30 mouse cellular contexts compared by ENCODE assay signal in genomic region chr5:38187006-38187405, GRCm38 (mm10).
"Had no signal": no experiment of that assay in that cellular context is flagged by ENCODE, and none has a peak within 500 bp of the region (broad histone marks: within the 10 kb centered on the region; RNA-seq: fewer than 3 reads in every experiment).

No protein-coding gene starts in this region.

- ATAC-seq: liver, embryonic 12.5 days; liver, postnatal 0 days; lung, postnatal 0 days; midbrain, embryonic 13.5 days; midbrain, embryonic 15.5 days; midbrain, embryonic 16.5 days had no signal

- H3K27ac ChIP-seq: limb, embryonic 10.5 days; limb, embryonic 12.5 days; limb, embryonic 13.5 days; limb, embryonic 15.5 days; liver, embryonic 12.5 days; liver, embryonic 13.5 days; liver, embryonic 14.5 days; liver, embryonic 15.5 days; lung, embryonic 15.5 days; macrophage; midbrain, embryonic 10.5 days; midbrain, embryonic 12.5 days; midbrain, embryonic 13.5 days; midbrain, embryonic 15.5 days; neural tube, embryonic 12.5 days had no signal

- H3K4me3 ChIP-seq: limb, embryonic 10.5 days; limb, embryonic 12.5 days; limb, embryonic 13.5 days; limb, embryonic 15.5 days; liver, embryonic 12.5 days; liver, embryonic 13.5 days; liver, embryonic 15.5 days; lung, embryonic 15.5 days; megakaryocyte, embryonic 14.5 days; midbrain, embryonic 10.5 days; midbrain, embryonic 12.5 days; midbrain, embryonic 13.5 days; midbrain, embryonic 15.5 days; myocyte; neural tube, embryonic 12.5 days had no signal

- DNase-seq: left cerebral cortex, postnatal 4 days; liver; liver, embryonic 13.5 days; liver, postnatal 0 days; lung, adult 18-20 months; lung, adult 2 months; lung, embryonic 14.5 days; lung, postnatal 10 days; lung, postnatal 14 days; lung, postnatal 36 days; lung, postnatal 4 days; midbrain, embryonic 14.5 days had no signal
